Mouse (Mus musculus) induced T-regulatory cell, adult 2 months (primary cell): ENCODE results near the gene Tpra1.
A peak's percentile ranks its signal among the peaks of the same experiment; 100 is the strongest.

Experiments
- DNase-seq: peaks from one replicate; pipeline ENCODE4 v3.0.0-alpha.2; 2012; ENCODE audit warnings: low read depth

The Tpra1 gene

GRCm38 (mm10) chr6:88890832-88891231 lies 11.2 kb upstream of the Tpra1 start:
- no peak for DNase-seq

DNA sequence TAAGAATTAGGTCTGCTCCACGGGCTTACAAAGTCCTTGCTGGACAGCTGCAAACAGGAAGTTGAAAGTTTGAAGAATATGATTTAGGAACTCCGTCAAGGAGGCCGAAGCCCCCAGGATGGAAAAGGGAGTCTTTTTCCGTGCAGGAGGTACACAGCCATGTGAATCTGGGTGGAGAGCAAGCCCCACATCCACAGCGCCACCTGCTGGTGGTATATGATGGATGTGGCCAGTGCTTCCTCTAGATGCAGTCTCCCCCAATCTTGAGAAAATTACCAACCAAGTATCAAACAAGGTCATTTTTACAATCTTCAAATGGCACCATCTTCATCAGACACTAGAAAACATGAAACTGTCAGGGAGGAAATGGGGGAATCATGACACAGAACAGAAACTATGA lies 8.5 kb upstream of the Tpra1 start:
- DNase-seq: peak; percentile 81

DNA sequence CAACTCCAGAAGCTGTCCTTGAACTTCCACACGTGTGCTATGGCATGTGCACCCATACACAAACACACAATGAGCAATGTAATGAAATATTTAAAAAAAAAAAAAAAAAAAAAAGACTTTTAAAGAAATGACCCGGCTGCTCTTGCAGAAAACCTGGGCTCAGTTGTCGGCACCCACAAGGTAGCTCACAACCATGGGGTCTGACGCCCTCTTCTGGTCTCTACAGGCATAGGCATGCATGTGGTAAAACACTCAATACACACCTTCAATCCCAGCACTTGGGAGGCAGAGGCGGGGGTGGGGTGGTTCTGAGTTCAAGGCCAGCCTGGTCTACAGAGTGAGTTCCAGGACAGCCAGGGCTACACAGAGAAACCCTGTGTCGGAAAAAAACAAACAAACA lies 6.1 kb upstream of the Tpra1 start:
- DNase-seq: peak; percentile 44

DNA sequence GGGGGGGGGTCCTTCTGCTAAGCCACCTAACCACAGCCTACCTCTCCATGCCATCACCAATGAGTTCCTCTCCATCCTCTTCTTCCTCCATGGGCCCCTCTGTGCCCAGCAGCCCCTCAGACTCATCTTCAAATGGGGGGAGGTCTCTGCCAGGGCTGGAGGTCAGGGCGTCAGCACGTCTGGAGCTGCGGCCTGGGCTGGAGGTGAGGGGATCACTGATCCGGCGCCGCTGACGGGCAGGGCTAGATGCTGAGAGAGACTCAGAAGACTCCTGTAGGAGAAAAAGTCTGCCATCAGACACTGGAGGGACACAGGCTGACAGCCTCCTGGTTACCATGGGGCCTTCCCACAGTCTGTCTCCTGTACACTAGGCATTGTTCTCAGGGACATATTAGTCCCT lies 4.8 kb upstream of the Tpra1 start:
- DNase-seq: no peak

GRCm38 (mm10) chr6:88898534-88899048 lies 3.5 kb upstream of the Tpra1 start, which contains the start of gene Mcm2:
Gene Mcm2 (minus strand): TSS chr6:88898780.
- DNase-seq: peak; percentile 99

- peak; percentile 32 for DNase-seq
These were observed 3.0 kb upstream of the Tpra1 start for GRCm38 (mm10) chr6:88899086-88899485.

- no peak for DNase-seq
These were observed 2.4 kb upstream of the Tpra1 start for GRCm38 (mm10) chr6:88899628-88900027.

- no peak for DNase-seq
These were observed 580 bp upstream of the Tpra1 start for GRCm38 (mm10) chr6:88901471-88901870.

DNA sequence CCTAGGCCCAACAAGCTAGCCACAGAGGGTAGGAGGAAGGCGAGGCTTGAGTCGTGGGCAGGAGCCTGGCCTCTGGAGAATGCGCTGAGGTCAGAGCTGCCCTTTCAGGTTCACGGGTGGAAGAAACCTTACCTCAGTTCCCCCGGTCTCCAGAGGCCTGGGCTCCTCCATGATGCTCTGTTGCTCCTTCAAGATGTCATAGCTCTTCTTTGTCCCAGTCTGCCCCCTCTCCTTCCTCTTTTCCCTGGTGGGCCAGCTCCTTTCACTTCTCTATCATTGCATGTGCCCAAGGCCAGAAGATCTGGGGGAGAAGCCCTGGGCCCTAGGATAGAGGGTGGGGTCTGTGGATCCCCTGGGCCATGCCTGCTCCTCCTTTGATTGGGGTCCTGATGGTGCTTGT lies 1.7 kb downstream of the Tpra1 start:
- no peak for DNase-seq

DNA sequence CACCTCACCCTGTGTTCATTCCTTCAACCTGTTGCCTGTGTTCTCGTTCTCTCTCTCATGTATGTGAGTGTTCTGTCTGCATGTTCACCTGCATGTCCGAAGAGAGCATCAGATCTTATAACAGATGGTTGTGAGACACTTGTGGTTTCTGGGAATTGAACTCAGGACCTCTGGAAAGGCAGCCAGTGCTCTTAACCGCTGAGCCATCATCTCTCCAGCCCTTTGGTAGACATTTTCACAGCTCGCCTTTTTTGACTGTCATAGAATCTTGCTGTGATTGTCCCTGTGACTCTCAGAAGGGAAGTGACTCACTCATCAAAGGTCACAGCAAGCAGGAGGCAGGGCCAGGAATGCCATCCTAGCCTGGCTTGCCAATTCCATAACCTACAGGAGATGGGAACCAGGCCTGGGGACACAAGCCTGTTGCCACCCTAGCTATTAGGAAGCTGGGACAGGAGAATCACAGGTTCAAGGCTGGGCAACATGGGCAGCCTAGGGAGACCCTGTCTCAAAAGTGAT lies 2.5 kb downstream of the Tpra1 start:
- DNase-seq: no peak

DNA sequence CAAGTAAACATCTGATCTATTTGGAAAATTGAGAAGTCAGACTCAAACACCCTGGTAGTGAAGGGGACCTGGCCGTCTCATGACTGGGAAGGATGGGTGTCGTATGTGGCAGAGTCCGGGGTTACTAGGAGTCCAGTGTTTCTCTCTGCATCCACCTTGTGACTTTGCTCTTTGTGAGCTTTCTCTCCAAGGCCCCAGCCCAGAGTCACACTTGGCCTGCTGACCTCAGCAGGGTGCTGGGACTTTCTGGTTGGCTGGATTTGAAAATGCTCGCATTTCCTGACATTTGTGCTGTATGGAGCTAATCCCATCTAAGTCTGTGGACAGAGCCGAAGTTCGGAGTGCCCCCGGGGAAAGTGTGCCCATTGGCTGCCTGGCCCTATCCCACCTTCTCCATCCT lies 3.0 kb downstream of the Tpra1 start:
- no peak for DNase-seq

GRCm38 (mm10) chr6:88906369-88907108 lies 4.5 kb downstream of the Tpra1 start:
- peak; percentile 87 for DNase-seq

DNA sequence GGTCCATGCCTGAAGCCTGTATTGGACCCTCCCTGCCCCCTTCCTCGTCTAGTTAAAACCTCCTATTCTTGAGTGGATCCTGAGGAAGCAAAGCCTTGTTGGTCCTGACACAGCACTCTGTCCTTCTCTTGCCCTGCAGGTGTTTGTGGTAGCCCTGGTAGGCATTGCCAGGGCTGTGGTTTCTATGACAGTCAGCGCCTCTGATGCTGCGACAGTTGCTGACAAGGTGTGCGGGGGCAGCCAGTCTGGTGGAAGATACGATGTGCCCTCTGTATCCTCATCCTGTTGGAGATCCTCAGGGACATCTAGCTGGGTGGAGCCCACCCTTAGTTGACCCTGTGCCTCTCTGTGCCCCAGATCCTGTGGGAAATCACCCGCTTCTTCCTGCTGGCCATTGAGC lies 7.1 kb downstream of the Tpra1 start:
- no peak for DNase-seq

GRCm38 (mm10) chr6:88913022-88913421 lies 11.0 kb downstream of the Tpra1 start:
- DNase-seq: no peak

DNA sequence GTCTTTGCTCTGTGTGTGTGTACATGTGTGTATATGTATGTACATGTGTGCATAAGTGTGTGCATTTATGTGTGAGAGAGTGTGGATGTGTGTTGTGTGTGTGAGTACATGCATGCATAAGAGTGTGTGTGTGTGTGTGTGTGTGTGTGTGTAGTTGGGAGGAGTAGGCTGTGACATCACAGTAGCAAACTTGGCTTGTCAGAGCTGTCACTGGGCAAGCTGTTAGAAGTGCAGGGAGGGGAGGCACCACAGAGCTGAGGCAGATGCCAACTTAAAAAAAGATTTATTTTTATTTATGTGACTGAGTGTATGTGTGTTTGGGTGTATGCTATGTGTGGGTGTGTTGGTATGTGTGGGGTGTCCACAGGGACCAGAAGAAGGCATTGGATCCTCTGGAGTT lies 11.4 kb downstream of the Tpra1 start:
- DNase-seq: no peak

- DNase-seq: no peak
These were observed 12.7 kb downstream of the Tpra1 start for GRCm38 (mm10) chr6:88914799-88915198.

GRCm38 (mm10) chr6:88915510-88915909 lies 13.5 kb downstream of the Tpra1 start:
- DNase-seq: no peak

- DNase-seq: peak; percentile 71
These were observed 14.1 kb downstream of the Tpra1 start for GRCm38 (mm10) chr6:88916153-88916552.

- no peak for DNase-seq
These were observed 16.8 kb downstream of the Tpra1 start for GRCm38 (mm10) chr6:88918802-88919201.

DNA sequence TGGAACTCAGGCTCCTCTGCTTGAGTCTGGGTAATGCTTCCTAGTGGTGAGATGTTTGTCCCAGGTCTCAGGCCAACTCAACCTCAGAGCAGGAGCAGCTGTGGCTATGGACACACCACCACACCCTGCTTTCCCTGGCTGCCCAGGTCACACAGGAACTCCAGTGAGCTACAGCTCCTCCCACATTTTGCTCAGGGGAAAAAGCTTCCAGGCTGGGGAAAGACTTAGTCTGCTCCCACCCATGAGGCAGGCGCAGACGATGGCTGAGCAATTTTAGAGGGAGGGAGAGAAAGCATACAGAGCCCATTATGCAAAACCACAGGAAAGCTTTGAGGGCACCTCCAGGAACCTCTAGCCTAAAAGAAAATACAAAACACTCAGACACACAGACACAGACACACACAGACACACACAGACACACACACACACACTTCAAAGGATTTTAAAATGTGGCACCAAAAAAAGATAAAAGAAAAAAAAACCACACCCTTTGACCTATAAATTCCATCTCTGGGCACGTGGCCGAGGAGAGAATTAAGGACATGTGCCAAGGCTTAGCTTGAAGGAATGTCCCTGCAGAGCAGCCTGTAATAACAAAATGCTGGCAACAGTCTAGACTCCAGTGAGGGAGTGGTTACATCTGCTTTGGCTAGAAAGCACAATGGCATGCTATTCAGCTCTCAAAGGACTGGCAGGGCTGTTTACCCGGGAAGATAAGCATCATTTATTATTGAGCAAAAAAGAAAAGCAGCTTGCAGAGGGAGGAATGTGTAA lies 22.6 kb downstream of the Tpra1 start:
- DNase-seq: no peak

- no peak for DNase-seq
These were observed 23.7 kb downstream of the Tpra1 start for GRCm38 (mm10) chr6:88925640-88926205.

DNA sequence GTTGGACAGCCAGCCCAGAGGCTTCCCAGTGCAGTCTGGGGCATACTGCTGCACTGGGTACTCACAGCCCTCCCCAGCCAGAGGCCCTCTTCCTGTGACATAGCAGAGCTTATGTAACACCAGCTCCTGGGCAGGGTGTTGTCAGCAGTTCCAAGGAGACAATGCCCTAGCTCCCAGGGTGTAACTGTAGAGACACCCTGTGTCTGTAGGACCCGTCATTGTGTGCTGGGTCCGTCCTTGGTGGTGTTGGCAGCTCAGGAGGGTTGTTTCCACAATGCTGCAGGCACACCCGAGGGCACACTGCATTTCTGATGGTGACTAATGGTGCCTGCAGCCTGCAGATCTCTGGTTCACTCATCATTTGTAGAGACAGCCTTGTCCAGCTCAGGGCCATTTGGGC lies 24.8 kb downstream of the Tpra1 start:
- no peak for DNase-seq

GRCm38 (mm10) chr6:88927595-88927994 lies 25.5 kb downstream of the Tpra1 start:
- peak; percentile 75 for DNase-seq
